Mouse (Mus musculus): ENCODE measurements around the gene Gm15155. TPM values are rescaled to one million over a fixed set of nuclear protein-coding genes. Genes with fewer than 3 reads are reported as not detected.
A peak's percentile ranks its signal among the peaks of the same experiment; 100 is the strongest.
"Not testable (repeated sequence)": the region's sequence is repeated elsewhere in the genome, so short reads cannot be mapped to it uniquely, and the experiment has no call there.

Gm15155 gene
- polyA plus RNA-seq, 1 experiment from 2014 or later, result not detected

DNA sequence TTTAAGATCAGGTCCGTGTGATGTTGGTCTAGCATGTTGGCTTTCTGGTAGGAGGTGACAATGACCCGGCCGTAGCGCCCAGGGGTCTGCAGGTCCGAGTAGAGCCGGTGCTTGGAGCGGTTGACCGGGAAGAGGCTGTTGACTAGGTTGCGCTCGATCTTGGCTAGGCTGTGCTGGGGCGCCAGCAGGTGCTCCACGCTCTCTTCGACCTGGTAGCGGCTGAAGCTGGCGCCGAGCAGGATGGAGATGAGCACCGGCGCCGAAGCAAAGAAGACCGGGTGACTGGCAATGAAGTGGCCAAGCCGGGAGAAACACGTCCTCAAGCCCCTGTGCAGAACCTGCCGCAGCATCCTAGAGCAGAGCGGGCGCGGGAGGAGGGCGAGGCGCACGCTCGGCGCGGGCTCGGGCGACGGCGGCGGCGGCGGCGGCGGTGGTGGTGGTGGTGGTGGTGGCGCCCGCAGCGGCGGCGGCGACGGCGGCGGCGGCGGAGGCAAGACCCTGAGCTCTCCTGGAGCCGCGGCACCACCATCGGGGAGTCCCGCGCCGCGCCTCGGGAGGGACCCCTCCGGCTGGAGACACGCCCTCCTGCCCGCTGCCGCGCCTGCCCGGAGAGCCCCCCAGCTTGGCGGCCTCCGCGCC, 1.5 kb upstream of the Gm15155 start:
- peaks cover 23% of the 10 kb centered on the region for H3K27me3 ChIP-seq (ENCODE audit: control insufficient read depth, insufficient read depth, low read length)
- H3K27ac ChIP-seq (ENCODE audit: low read depth, low read length), result no peak overlapping the region
- no peaks in the 10 kb centered on the region for H3K9me3 ChIP-seq (ENCODE audit: control insufficient read depth, low read length)

DNA sequence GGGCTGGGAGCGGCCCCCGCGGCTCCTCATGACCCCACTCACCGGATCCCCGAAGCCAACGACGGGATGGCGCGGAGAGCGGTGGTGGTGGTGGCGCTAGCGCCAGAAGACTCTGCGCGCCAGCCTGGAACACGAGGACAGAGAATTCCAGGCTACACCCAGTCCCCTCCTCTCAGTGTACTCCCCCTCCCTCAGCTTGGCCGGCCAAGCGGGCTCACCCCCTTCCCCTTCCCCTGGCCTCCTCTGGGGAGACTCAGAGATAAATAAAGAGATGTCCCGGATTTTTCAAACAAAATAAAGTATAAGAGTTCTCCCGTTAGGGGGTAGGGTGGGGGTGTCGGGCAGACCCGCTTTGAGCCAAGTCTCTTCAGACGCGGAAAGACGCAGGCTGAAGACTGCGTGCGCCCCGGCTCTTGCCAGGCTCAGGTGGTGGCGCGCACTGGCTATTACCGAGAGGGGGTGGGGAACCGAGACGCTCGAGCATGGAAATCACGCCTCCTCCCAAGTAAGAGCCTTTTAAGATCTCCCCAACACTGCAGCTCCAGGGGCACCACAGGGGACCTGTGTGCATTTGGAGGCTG, 750 bp upstream of the Gm15155 start, which contains the start of gene Ptchd1:
Gene Ptchd1 (minus strand): TSS at position 114 of the 581 bp plus-strand sequence.
- WGBS, result 18% methylated on average over 19 of the region's 34 CpGs
- Histone ChIP-seq H3K9me3 (ENCODE audit: control insufficient read depth, low read length) (no peaks in the 10 kb centered on the region), H3K4me3 (ENCODE audit: low read depth, low read length) (peak within 1 kb of the TSS; percentile 45), H3K4me2 (ENCODE audit: low read depth) (peak within 1 kb of the TSS; percentile 76), H3K27ac (ENCODE audit: low read depth, low read length) (no peak within 1 kb of the TSS), H3K36me3 (ENCODE audit: control insufficient read depth, insufficient read depth, low read length) (no peaks in the 10 kb centered on the region), H3K9ac (ENCODE audit: low read length) (peak within 1 kb of the TSS; percentile 6; the same call in 1 of the 2 replicates), H3K4me1 (ENCODE audit: control insufficient read depth, insufficient read depth, low read length) (no peaks in the 10 kb centered on the region), H3K27me3 (ENCODE audit: control insufficient read depth, insufficient read depth, low read length) (peaks cover 23% of the 10 kb centered on the region)
- DNase-seq (ENCODE audit: low spot score), result peak; percentile 44
- ATAC-seq (ENCODE audit: insufficient read depth, low FRiP score, low TSS enrichment), result peak; percentile 62

More for the DNA sequence above, 1.5 kb upstream of the Gm15155 start:
- peak; percentile 22 for DNase-seq (ENCODE audit: low spot score)
- WGBS, result 24% methylated on average over 20 of the region's 69 CpGs
- H3K4me3 ChIP-seq (ENCODE audit: low read depth, low read length), result peak overlapping the region; percentile 45
- peak overlapping the region; percentile 6; the same call in 1 of the 2 replicates for H3K9ac ChIP-seq (ENCODE audit: low read length)
- no peaks in the 10 kb centered on the region for H3K4me1 ChIP-seq (ENCODE audit: control insufficient read depth, insufficient read depth, low read length)
- ATAC-seq (ENCODE audit: insufficient read depth, low FRiP score, low TSS enrichment), result peak; percentile 57
- no peaks in the 10 kb centered on the region for H3K36me3 ChIP-seq (ENCODE audit: control insufficient read depth, insufficient read depth, low read length)
- peak overlapping the region; percentile 76 for H3K4me2 ChIP-seq (ENCODE audit: low read depth)

DNA sequence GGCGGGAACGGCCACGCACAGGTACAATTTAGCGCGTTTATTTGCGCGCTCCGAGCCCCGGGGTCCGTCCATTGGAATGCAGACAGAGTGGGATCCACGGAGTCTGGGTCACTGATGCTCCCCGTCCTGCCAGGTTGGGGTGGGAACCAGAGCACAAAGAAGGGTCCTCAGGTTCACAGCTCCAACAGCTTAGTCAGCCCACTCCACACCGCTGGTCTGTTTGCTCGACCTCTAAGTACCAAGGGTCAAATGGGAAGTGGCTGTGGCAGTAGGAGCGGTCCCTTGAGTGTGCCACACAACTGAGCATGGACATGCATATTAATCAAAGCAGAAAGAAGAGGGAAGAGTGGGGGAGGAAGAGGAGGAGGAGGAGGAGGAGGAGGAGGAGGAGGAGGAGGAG, 354 bp downstream of the Gm15155 start:
- no peak overlapping the region for H3K27ac ChIP-seq (ENCODE audit: low read depth, low read length)
- H3K36me3 ChIP-seq (ENCODE audit: control insufficient read depth, insufficient read depth, low read length), result no peaks in the 10 kb centered on the region
- H3K4me1 ChIP-seq (ENCODE audit: control insufficient read depth, insufficient read depth, low read length), result no peaks in the 10 kb centered on the region
- DNase-seq (ENCODE audit: low spot score) (peak; percentile 8), ATAC-seq (ENCODE audit: insufficient read depth, low FRiP score, low TSS enrichment) (no peak)
- no peaks in the 10 kb centered on the region for H3K9me3 ChIP-seq (ENCODE audit: control insufficient read depth, low read length)
- no peak overlapping the region for H3K9ac ChIP-seq (ENCODE audit: low read length)
- 19% methylated on average over 15 of the region's 15 CpGs for WGBS
- peak overlapping the region; percentile 25 for H3K4me3 ChIP-seq (ENCODE audit: low read depth, low read length)
- peaks cover 23% of the 10 kb centered on the region for H3K27me3 ChIP-seq (ENCODE audit: control insufficient read depth, insufficient read depth, low read length)
- peak overlapping the region; percentile 76 for H3K4me2 ChIP-seq (ENCODE audit: low read depth)

DNA sequence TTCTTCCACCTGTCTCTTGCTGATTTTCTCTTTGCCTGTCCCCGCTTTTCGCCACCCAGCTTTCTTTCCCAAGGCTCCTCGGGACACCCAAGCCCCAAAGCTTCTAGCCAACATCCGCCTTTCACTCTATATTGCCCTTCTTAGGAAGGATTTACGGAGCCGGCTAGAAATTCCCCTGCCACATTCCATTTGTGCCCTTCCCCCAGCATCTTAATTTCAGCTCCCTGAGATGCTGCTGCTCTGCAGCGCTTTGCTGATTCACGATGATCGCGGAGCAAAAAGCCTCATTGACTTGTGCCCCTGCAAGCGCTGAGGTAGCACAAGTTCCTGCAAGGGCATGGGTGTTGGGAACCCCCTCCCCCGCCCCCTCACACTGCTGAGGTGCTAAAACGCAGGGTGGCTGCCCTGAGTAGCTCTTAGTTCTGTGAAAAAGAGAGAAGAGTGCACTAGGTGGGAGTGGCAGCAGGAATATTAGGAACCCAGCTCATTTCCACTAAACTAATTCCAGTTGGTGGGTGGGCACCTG, 1.2 kb downstream of the Gm15155 start:
- peak; percentile 10 for DNase-seq (ENCODE audit: low spot score)
- Histone ChIP-seq H3K9ac (ENCODE audit: low read length) (no peak overlapping the region), H3K27me3 (ENCODE audit: control insufficient read depth, insufficient read depth, low read length) (peaks cover 23% of the 10 kb centered on the region), H3K36me3 (ENCODE audit: control insufficient read depth, insufficient read depth, low read length) (no peaks in the 10 kb centered on the region), H3K4me2 (ENCODE audit: low read depth) (0 out of 2 replicates have a peak overlapping the region, but pooled peaks have one; percentile 20), H3K27ac (ENCODE audit: low read depth, low read length) (no peak overlapping the region), H3K4me3 (ENCODE audit: low read depth, low read length) (no peak overlapping the region), H3K9me3 (ENCODE audit: control insufficient read depth, low read length) (no peaks in the 10 kb centered on the region), H3K4me1 (ENCODE audit: control insufficient read depth, insufficient read depth, low read length) (no peaks in the 10 kb centered on the region)
- WGBS, result 12% methylated on average over 13 of the region's 13 CpGs
- no peak for ATAC-seq (ENCODE audit: insufficient read depth, low FRiP score, low TSS enrichment)

DNA sequence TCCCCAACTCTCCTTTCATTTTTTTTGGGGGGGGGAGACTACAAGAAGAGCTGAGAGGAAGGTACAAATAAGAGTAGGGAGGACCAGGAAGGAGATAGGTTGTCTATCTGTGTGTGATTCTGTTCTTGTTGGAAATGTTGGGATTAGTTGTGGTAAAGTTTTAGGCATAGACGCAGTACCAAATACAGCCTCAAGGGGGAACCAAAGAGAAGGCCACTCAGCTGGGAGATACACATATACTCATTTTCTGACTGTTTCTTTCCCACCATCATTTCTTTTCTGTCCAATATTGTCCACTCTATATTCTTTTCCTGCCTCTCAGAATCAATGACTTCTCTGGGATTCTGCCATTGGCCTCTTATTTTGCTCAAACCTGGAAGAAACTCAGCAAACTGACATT, 19.4 kb downstream of the Gm15155 start:
- DNase-seq (ENCODE audit: low spot score), result no peak
- no peak for ATAC-seq (ENCODE audit: insufficient read depth, low FRiP score, low TSS enrichment)
- H3K9ac ChIP-seq (ENCODE audit: low read length), result no peak overlapping the region
- no peaks in the 10 kb centered on the region for H3K9me3 ChIP-seq (ENCODE audit: control insufficient read depth, low read length)
- H3K4me1 ChIP-seq (ENCODE audit: control insufficient read depth, insufficient read depth, low read length), result no peaks in the 10 kb centered on the region
- 18% methylated on average over 1 of the region's 1 CpGs for WGBS
- H3K27me3 ChIP-seq (ENCODE audit: control insufficient read depth, insufficient read depth, low read length), result no peaks in the 10 kb centered on the region
- H3K27ac ChIP-seq (ENCODE audit: low read depth, low read length), result no peak overlapping the region
- no peak overlapping the region for H3K4me2 ChIP-seq (ENCODE audit: low read depth)
- no peaks in the 10 kb centered on the region for H3K36me3 ChIP-seq (ENCODE audit: control insufficient read depth, insufficient read depth, low read length)
- no peak overlapping the region for H3K4me3 ChIP-seq (ENCODE audit: low read depth, low read length)

DNA sequence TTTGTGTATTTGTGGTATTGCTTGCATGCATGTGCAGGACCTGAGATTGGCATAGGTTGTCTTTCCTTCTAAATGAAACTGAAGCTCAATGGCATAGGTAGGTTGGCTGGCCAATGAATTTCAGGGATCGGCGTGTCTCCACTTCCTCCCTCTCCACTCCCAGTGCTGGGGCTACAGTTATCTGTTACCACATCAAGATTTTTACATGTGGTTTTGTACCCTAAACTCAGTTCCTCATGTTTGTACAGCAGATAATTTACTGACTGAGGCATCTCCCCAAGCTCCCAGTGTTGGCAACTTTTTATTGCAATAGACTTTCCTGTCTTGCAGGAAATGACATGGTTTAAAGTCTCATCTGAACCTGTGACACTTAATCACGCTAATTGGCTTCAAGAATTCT, 21.4 kb downstream of the Gm15155 start:
- no peaks in the 10 kb centered on the region for H3K36me3 ChIP-seq (ENCODE audit: control insufficient read depth, insufficient read depth, low read length)
- WGBS, result 86% methylated on average over 3 of the region's 3 CpGs
- H3K9me3 ChIP-seq (ENCODE audit: control insufficient read depth, low read length), result no peaks in the 10 kb centered on the region
- no peak overlapping the region for H3K4me3 ChIP-seq (ENCODE audit: low read depth, low read length)
- H3K27ac ChIP-seq (ENCODE audit: low read depth, low read length), result no peak overlapping the region
- no peaks in the 10 kb centered on the region for H3K27me3 ChIP-seq (ENCODE audit: control insufficient read depth, insufficient read depth, low read length)
- H3K9ac ChIP-seq (ENCODE audit: low read length), result no peak overlapping the region
- no peak for ATAC-seq (ENCODE audit: insufficient read depth, low FRiP score, low TSS enrichment)
- H3K4me1 ChIP-seq (ENCODE audit: control insufficient read depth, insufficient read depth, low read length), result no peaks in the 10 kb centered on the region
- H3K4me2 ChIP-seq (ENCODE audit: low read depth), result no peak overlapping the region
- DNase-seq (ENCODE audit: low spot score), result no peak

DNA sequence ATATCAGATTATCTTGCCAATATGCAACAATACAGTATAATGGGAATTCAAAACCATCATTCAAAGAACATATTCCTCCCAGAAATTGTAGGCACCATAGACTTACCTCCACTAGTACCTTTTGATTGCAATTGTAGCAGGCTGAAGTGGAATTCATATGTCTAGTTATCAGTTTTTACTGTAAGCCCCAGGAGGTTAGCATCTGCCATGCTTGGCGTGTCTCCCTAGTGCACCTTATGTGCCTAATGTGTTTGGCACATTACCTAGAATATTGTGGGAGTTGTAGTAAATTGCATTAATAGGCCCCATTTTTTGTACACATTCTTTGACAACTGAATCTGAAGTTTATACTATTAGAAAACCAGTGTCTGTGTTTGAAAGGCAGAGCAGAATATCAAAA, 33.4 kb downstream of the Gm15155 start:
- no peak for ATAC-seq (ENCODE audit: insufficient read depth, low FRiP score, low TSS enrichment)
- H3K4me1 ChIP-seq (ENCODE audit: control insufficient read depth, insufficient read depth, low read length), result no peaks in the 10 kb centered on the region
- 93% methylated on average over 1 of the region's 1 CpGs for WGBS

DNA sequence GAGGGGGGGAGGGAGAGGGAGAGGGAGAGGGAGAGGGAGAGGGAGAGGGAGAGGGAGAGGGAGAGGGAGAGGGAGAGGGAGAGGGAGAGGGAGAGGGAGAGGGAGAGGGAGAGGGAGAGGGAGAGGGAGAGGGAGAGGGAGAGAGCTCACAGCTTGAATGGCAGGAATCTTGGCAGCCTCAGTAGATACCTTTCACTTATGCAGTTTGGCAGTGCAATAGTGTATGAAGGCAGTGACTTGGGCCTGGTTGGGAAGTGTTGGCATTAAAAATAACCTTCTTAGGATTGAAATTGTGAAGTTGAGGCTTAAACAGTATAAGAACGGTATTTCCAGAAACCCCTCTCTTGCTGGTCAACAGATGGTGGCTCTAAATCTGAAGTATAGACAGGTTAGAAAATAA, 65.9 kb downstream of the Gm15155 start:
- 91% methylated on average over 1 of the region's 1 CpGs for WGBS
- not testable (repeated sequence) for H3K9ac ChIP-seq (ENCODE audit: low read length); H3K4me2 ChIP-seq (ENCODE audit: low read depth); H3K4me1 ChIP-seq (ENCODE audit: control insufficient read depth, insufficient read depth, low read length); ATAC-seq (ENCODE audit: insufficient read depth, low FRiP score, low TSS enrichment); DNase-seq (ENCODE audit: low spot score); H3K36me3 ChIP-seq (ENCODE audit: control insufficient read depth, insufficient read depth, low read length); H3K27ac ChIP-seq (ENCODE audit: low read depth, low read length); H3K27me3 ChIP-seq (ENCODE audit: control insufficient read depth, insufficient read depth, low read length); H3K4me3 ChIP-seq (ENCODE audit: low read depth, low read length); H3K9me3 ChIP-seq (ENCODE audit: control insufficient read depth, low read length)

More for the DNA sequence above, 33.4 kb downstream of the Gm15155 start:
- H3K27ac ChIP-seq (ENCODE audit: low read depth, low read length), result no peak overlapping the region
- no peak overlapping the region for H3K4me2 ChIP-seq (ENCODE audit: low read depth)
- H3K4me3 ChIP-seq (ENCODE audit: low read depth, low read length), result no peak overlapping the region
- H3K36me3 ChIP-seq (ENCODE audit: control insufficient read depth, insufficient read depth, low read length), result no peaks in the 10 kb centered on the region
- no peak for DNase-seq (ENCODE audit: low spot score)
- no peaks in the 10 kb centered on the region for H3K9me3 ChIP-seq (ENCODE audit: control insufficient read depth, low read length)
- H3K27me3 ChIP-seq (ENCODE audit: control insufficient read depth, insufficient read depth, low read length), result no peaks in the 10 kb centered on the region
- no peak overlapping the region for H3K9ac ChIP-seq (ENCODE audit: low read length)

DNA sequence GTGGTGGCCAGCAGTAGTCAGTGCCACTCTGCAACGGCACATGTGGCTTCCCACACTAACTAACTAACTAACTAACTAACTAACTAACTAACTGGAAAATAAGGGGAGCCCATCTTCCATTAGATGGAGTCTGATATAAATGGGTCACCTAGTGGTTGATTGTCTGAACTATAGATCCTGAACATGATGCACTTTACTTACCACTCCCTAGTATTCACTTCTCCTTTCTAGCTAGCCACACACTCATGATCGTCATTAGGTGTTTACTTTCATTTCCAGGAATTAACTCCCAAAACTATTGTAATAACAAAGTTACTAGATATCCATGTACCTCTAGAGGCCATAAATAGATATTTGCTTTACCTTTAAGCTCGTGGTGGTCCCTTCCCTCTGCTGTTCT, 99.6 kb downstream of the Gm15155 start:
- Histone ChIP-seq H3K36me3 (ENCODE audit: control insufficient read depth, insufficient read depth, low read length) (no peaks in the 10 kb centered on the region), H3K27ac (ENCODE audit: low read depth, low read length) (no peak overlapping the region), H3K4me3 (ENCODE audit: low read depth, low read length) (no peak overlapping the region), H3K4me2 (ENCODE audit: low read depth) (no peak overlapping the region), H3K4me1 (ENCODE audit: control insufficient read depth, insufficient read depth, low read length) (no peaks in the 10 kb centered on the region), H3K9me3 (ENCODE audit: control insufficient read depth, low read length) (no peaks in the 10 kb centered on the region), H3K9ac (ENCODE audit: low read length) (no peak overlapping the region), H3K27me3 (ENCODE audit: control insufficient read depth, insufficient read depth, low read length) (no peaks in the 10 kb centered on the region)
- ATAC-seq (ENCODE audit: insufficient read depth, low FRiP score, low TSS enrichment) (no peak), DNase-seq (ENCODE audit: low spot score) (no peak)
- WGBS, result 84% methylated on average over 3 of the region's 3 CpGs

Data from neural tube, embryonic 11.5 days (tissue).